Mouse (Mus musculus): ENCODE measurements around the gene Gm5617.
"Not testable (repeated sequence)": the region's sequence is repeated elsewhere in the genome, so short reads cannot be mapped to it uniquely, and the experiment has no call there.

Gene Gm5617

GRCm38 (mm10) chr9:48501192-48501591, 6.0 kb downstream of the Gm5617 start:
- DNase-seq (ENCODE audit: low spot score): no peak

- DNase-seq (ENCODE audit: low spot score): no peak
Measured at GRCm38 (mm10) chr9:48503001-48503400, 7.8 kb downstream of the Gm5617 start.

DNA sequence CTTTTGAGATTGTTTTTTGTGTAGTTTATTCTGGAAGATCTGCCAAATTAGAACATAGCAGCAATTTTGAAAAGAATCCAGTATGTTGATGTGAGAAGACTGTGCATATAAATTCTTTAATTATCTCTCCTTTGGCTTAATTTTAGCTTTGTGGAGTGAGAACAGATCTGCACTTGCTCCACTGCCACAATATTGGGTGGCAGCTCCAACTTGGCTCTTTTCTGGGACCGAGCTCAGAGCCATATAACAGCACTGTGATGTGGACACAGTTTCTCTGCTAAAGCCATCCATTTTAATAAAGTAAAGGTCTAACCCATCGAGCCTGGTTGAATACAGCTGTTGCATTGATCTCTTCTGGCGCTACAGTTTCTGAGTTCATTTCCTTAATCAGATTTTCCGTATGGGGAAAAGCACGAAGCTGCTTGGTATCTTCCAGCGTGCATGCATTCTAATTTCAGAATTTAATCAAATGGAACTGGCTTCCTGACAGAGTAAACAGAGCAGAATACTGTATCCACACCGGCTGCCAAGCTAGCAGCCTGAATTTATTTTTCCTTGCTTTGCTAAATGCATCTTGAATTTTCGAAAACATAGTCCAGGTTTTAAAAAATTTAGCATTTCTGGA, 9.6 kb downstream of the Gm5617 start:
- no peak for DNase-seq (ENCODE audit: low spot score)

DNA sequence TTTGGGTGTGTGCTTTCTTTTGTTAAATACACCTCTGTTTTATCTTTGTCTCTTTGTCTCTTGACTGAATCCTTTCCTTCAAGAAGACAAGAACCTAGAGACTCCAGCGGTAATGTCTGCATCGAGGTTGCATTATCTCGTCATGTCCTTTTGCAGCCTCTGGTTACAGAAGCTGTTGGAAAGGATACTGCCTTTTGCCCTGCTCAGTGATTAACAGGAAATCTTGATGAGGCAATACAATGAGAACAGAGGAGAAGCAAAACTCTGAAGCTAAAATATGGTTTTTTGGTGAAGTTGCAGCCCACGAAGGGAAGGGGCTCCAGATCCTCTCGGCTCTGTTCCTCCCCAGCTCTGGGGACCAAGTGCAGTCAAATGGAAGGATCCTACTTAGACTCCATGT, 14.9 kb downstream of the Gm5617 start:
- no peak for DNase-seq (ENCODE audit: low spot score)

GRCm38 (mm10) chr9:48515332-48515731, 20.1 kb downstream of the Gm5617 start:
- no peak for DNase-seq (ENCODE audit: low spot score)

DNA sequence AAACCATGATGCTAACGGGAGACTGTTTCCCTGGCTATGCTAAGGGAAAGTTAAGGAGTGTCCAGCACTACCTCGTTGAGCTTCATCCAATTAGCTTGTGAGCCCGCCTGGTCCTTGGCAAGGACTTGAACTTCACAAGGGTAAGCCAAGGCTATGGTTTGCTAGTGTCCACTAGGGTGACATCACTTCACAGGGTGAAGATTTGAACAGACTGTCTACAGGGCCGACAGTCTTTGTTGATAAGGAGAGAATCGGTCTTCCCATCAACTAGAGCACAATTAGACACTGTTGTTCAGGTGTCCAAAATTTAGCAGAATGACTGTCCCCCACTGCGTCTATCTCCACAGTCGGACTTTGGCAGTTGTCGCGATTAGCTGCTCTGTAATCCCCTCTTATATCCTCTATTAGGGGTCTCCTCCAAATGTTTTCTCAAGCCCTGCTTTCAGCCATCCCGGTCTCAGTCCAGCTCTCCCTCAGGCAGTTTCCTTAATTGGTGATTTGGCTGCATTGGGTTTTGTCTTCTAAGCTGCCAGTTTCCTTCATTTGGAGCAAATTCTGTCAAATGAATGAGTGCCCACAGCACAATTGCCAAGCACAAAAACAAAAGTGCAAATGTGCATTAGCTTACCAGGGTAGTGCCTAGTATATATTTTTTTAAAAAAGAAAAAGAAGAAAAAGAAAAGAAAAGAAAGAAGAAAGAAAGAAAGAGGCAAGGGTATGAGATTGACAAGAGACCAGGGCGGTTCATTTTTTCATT, 21.6 kb downstream of the Gm5617 start:
- no peak for DNase-seq (ENCODE audit: low spot score)

DNA sequence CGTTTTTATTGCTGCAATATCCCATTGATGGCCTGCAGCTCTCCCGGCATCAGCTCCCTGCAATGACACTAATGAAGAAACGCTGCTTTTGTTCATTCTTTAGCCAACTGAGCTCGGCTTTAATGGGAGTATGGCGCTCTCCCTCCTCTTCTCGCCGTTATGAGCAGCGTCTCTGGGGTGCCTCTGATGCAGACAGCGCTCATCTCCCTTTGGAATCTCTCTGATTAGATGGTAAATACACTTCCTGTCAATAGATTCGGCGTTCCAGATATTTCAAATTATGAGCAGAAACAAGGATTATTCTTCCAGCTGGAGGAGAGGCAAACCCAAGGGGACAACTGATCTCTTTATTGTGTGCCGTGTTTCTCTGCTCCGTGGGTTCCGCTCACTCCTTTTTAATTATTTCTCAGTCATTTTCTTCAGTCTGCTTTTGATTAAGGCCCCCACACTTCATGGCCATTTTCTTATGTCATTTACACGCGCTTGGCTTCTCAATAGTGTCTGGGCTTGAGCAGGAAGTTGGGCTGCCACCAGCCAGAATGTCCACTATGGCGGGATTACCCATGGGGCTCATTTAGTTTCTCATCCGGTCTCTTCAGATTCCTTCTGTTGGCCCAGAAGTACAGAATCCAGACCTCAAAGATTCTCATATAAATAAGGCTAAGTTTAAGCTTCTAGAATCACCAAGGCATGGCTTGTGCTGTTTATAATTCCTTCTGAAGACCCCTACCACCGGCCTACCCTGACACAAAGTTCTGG, 22.3 kb downstream of the Gm5617 start:
- DNase-seq (ENCODE audit: low spot score): no peak

DNA sequence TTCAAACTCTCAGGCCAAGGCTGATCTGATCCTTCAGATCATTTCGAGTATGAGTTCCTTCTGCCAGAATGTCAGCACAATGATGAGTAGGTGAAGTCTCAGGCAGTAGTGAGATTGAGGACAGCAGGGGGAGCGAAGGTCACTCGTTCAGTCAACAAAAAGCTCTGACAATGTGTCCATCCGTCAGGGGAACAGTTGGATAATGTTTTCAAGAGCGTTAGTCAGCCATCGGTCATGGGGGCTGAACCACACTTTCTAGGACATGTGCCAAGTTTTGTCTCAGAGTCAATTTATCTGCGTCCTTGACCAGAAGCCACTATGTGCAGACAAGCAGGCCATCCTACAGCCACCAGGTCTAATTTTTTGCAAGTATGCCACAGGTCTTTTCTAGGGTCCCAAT, 25.2 kb downstream of the Gm5617 start:
- DNase-seq (ENCODE audit: low spot score): not testable (repeated sequence)

DNA sequence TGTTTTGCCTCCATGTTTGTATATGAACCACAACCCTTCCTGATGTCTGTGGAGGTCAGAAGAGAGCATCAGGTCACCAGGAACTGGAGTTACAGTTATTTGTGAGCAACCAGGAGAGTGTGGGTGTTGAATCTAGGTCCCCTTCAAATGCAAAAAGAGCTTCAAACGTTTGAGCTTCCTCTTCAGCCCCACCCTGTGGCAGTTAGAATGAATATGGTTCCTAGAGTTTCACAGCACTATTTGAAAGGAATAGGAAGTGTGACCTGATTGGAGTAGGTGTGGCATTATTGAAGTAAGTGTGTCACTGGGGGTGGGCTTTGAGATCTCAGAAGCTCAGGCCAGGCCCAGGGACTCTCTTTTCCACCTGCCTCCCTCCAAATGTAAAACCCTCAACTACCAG, 30.3 kb downstream of the Gm5617 start:
- DNase-seq (ENCODE audit: low spot score): peak; percentile 44

DNA sequence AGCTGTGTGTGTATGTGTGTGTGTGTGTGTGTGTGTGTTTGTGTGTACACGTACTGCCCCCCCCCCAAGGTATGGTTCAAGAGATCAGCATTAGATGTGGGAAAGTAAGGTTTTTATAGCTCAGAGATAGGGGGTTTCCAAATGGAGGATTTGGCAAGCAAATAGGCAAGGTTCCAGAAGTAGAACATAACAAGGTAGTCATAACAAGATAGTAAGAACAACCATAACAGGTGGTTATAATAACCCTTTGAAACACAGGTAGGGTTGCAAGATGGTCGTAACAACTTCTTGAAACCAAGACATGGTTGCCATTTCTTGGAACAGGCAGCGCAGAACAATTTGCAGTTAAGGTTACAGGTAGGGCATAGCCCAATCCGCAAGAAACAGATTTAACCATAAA, 31.3 kb downstream of the Gm5617 start:
- no peak for DNase-seq (ENCODE audit: low spot score)

GRCm38 (mm10) chr9:48531294-48531693, 36.1 kb downstream of the Gm5617 start:
- no peak for DNase-seq (ENCODE audit: low spot score)

DNA sequence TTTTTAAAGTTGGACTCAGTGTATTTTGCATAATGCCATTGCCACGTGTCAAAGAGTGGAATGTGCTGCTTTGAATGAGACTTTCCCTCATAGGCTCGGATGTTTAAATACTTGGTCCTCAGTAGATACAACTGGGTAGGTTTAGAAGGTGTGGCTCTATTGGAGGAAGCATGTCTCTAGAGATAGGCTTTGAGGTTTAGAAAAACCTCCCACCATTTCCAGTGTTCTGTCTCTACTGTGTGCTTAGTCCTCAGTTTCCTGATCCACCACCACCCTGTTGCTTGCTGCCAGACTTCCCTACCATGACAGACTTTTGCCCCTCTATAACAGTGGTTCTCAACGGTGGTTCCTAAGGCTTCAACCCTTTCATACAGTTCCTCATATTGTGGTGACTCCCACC, 37.0 kb downstream of the Gm5617 start:
- no peak for DNase-seq (ENCODE audit: low spot score)

- no peak for DNase-seq (ENCODE audit: low spot score)
Measured at GRCm38 (mm10) chr9:48532730-48533129, 37.5 kb downstream of the Gm5617 start.

DNA sequence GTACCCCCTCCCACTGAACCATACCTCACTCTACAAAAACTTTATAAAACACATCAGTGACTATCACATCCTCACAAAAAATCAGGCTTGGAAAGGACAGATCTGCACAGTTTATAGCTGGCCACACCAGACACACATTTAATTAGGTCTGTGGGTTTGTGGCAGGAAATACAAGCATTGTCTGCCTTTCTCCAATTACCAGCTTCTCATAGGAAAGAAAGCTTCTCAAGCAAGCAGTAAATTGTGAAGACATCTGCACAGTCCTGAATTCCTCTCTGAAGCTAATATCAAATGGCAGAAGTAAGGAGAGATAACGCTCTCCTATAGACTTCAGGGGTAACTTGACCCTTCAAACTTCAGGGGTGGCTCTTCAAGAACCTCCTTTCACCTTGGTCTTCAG, 41.2 kb downstream of the Gm5617 start:
- no peak for DNase-seq (ENCODE audit: low spot score)

DNA sequence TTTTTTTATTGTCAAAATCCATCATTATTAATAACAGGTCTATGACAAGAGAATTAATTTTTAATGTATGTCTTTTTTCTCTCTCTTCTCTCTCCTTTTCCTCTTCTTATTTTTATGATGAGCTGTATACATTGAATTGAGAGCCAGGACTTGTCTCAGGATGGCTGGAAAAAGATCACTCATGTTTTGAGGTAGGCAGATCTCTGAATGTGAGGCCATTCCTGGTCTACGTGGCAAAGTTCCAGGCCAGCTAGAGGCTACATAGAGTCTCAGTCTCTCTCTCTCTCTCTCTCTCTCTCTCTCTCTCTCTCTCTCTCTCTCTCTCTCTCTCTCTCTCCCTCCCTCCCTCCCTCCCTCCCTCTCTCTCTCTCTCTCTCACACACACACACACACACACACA, 42.4 kb downstream of the Gm5617 start:
- not testable (repeated sequence) for DNase-seq (ENCODE audit: low spot score)

- DNase-seq (ENCODE audit: low spot score): peak; percentile 76
Measured at GRCm38 (mm10) chr9:48538044-48538645, 42.9 kb downstream of the Gm5617 start.

DNA sequence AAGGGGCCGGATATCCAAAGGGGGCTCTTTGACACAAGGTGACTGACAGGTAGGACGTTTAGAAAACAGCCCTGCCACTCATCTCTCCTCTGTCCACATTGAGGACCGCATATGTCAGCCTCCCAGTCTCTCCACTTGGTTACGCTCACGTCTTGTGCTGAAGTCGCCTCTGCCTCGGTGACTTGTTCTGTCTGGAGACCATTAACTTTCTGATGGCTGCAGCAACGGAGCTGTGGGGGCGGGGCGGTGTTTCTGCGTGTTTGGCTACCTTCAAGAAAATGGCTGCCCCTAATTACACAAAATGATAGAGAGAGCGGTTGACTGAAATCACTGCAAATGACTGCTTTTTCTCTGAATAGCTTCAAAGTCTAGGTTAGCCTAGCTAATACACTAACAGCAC, 43.4 kb downstream of the Gm5617 start:
- peak; percentile 41 for DNase-seq (ENCODE audit: low spot score)
